Mouse (Mus musculus) layer of hippocampus, adult 9-11 months (tissue): Measurements from ENCODE around the gene Olfr52.
"Not testable (repeated sequence)": the region's sequence is repeated elsewhere in the genome, so short reads cannot be mapped to it uniquely, and the experiment has no call there.

Experiments used
- DNase-seq: peaks from one replicate; pipeline ENCODE4 v3.0.0; 2022

The Olfr52 gene

GRCm38 (mm10) chr2:86185583-86185982 lies at the start of gene Olfr52:
Gene Olfr52, minus strand, starts transcription at chr2:86185683.
- DNase-seq: no peak

DNA sequence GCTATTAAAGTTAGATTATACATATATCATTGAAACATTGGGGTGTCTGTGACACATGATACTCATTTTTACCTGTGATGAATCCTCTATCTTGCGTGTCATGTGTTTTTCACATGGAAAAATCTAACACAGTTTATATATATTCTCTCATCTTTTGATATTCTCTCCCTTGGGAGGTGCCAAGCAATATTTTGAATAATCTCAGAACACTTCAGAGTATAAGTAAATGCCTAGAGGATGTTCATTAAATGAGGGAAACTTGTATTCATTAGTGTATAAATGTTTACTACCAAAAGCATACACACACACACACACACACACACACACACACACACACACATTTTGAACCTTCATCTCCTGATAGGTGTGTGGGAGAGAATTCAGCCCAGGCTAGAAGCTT lies 45.8 kb upstream of the Olfr52 start, which contains the start of gene Olfr1047:
Gene Olfr1047 (minus strand): TSS at position 101 of the 400 bp plus-strand sequence.
- no peak for DNase-seq

GRCm38 (mm10) chr2:86219214-86219613 lies 33.7 kb upstream of the Olfr52 start, which contains the start of gene Olfr1046:
Gene Olfr1046, minus strand, starts transcription at chr2:86219314.
- no peak for DNase-seq

GRCm38 (mm10) chr2:86202909-86203308 lies 17.4 kb upstream of the Olfr52 start, which contains the start of gene Olfr1045:
Gene Olfr1045, minus strand, starts transcription at chr2:86203009.
- no peak for DNase-seq

GRCm38 (mm10) chr2:86195863-86196262 lies 10.4 kb upstream of the Olfr52 start:
- no peak for DNase-seq

DNA sequence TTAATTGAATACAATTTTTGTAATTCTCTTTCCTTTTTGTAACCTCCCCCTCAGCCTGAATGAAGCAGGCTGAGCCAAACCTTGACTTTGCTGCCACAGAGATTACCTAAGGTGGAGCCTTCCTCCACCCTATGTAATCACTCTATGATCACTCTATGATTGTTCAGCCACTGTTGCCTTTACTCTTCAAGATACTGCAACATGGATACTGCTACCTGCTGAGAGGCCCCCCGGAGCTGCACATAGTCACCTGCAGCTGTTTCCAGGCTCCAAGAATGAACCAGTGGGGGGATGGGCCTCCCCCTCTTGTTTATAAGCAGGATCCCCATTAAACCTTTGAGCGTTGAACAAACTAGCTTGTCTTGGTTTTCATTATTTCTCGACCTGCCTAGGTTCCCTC lies 5.5 kb downstream of the Olfr52 start:
- DNase-seq: no peak

GRCm38 (mm10) chr2:86177720-86178119 lies 7.8 kb downstream of the Olfr52 start, which contains the start of gene Olfr1044:
Gene Olfr1044, minus strand, starts transcription at chr2:86177820.
- no peak for DNase-seq

DNA sequence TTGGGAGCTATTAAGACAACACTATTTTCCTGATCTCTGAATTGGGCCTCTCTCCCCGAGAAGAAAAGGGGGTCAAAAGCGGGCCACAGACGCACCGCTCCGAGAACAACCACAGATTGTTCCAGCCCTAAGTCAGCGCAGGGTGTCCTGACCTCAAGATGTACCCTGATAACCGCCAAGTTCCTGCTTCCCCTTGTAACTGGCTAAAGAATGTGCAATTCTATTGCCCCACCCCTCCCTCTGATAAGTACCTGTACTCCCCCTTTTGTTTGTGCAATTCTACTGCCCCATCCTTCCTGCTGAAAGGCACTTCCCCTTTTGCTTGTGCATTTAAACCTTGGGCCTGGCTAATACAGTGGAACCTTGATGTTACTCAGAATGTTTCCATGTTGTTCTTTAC lies 10.1 kb downstream of the Olfr52 start:
- not testable (repeated sequence) for DNase-seq

GRCm38 (mm10) chr2:86167422-86167821 lies 18.1 kb downstream of the Olfr52 start, which contains the start of gene Olfr1043:
Gene Olfr1043, minus strand, starts transcription at chr2:86167522.
- DNase-seq: no peak

DNA sequence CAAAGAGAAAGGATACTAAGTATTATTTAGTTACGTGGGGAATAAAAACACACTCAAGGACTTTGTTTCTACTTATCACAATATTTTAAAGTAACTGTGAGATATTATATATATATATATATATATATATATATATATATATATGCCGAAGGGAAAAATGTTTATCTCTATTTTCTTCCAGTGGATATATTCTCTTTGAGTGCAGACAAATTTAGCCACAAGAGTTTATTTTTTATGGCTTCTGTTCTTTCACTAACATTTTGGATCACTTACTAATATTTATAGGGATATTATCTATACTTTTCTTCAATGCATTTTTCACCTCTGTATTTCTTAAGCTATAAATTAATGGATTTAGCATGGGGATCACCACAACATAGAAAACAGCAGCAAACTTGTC lies 23.7 kb downstream of the Olfr52 start, which contains the start of gene Olfr1042:
Gene Olfr1042 (minus strand): TSS at position 101 of the 400 bp plus-strand sequence.
- DNase-seq: no peak

DNA sequence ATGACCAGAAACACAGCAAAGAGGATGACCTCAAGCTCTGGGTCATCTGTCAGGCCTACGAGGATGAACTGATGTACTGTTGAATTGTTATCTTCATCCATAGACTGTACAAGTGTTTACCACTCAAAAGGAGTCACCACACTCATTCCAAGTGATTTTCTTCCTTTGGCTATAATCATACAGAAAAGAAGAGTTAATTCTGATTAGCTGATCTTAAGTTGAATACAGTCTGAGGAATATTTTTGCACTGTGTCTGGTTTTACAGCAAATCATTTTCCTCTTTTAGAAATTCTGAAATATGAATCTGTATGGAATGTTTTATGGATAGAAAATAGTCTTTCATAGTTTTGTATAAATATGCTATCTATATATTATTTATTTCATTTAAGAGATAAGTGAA lies 38.9 kb downstream of the Olfr52 start, which contains the start of gene Olfr1040:
Gene Olfr1040 (minus strand): TSS at position 101 of the 400 bp plus-strand sequence.
- no peak for DNase-seq

DNA sequence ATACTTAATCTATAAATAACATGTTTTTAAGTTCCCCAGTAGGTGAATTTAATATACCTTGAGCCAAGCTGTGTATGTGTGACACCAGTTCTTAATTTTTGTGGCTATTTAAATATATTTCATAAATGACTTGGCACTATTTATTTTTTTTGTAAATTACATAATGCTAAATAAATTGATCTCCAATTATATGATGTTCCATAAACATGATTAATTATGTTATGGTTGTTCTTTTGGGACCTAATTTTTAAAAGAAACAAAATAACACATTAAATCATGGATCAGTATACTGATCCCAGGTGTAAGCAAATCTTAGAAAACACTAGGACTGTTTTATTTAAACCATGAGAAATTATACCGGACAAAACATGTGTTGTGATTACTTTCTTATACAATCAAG lies 49.7 kb downstream of the Olfr52 start, which contains the start of gene Olfr1039:
Gene Olfr1039 (minus strand): TSS at position 101 of the 400 bp plus-strand sequence.
- no peak for DNase-seq
